Mouse (Mus musculus): ENCODE data around the gene Tgif1. TPM values are rescaled to one million over a fixed set of nuclear protein-coding genes. Genes with fewer than 3 reads are reported as not detected.

Gene Tgif1
- polyA plus RNA-seq, 1 experiment from 2014 or later, result 95.5 TPM

GRCm38 (mm10) chr17:70864645-70865044, 11.3 kb upstream of the Tgif1 start:
- Histone ChIP-seq H3K27me3 (no peaks in the 10 kb centered on the region), H3K9me3 (no peaks in the 10 kb centered on the region), H3K4me3 (no peak overlapping the region), H3K36me3 (0 out of 2 replicates have a peak, but pooled peaks cover 10% of the 10 kb centered on the region), H3K4me2 (no peak overlapping the region), H3K9ac (no peak overlapping the region), H3K4me1 (no peaks in the 10 kb centered on the region), H3K27ac (no peak overlapping the region)
- ATAC-seq (ENCODE audit: insufficient number of reproducible peaks, insufficient read depth, low FRiP score, low TSS enrichment, low read depth), result no peak
- WGBS, result 80% methylated on average over 3 of the region's 3 CpGs

- Histone ChIP-seq H3K9me3 (no peaks in the 10 kb centered on the region), H3K9ac (no peak overlapping the region), H3K4me2 (no peak overlapping the region), H3K4me1 (no peaks in the 10 kb centered on the region), H3K27ac (no peak overlapping the region), H3K36me3 (0 out of 2 replicates have a peak, but pooled peaks cover 10% of the 10 kb centered on the region), H3K4me3 (no peak overlapping the region), H3K27me3 (no peaks in the 10 kb centered on the region)
- 93% methylated on average over 8 of the region's 8 CpGs for WGBS
- ATAC-seq (ENCODE audit: insufficient number of reproducible peaks, insufficient read depth, low FRiP score, low TSS enrichment, low read depth), result no peak
Measured at GRCm38 (mm10) chr17:70864117-70864516, 10.8 kb upstream of the Tgif1 start.

DNA sequence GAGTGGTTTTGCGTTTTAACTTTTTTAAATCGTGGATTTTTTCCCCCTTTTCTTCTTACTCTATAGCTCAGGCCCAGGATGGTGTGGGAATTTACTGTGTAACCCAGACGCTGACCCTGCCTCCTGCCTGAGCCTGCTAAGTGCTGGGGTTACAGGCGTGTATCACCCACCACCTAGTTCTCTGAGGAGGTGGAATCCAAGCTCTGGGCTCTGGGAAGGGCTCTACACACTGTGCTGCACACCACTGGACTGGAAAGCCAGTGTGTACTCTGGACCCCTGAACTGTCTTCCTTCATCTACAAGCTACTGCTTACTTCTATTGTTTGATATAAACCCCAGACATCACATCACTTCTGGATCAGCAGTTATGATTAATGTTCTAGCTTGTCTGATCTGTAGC, 5.5 kb upstream of the Tgif1 start:
- H3K9me3 ChIP-seq, result no peaks in the 10 kb centered on the region
- WGBS, result 78% methylated on average over 4 of the region's 4 CpGs

DNA sequence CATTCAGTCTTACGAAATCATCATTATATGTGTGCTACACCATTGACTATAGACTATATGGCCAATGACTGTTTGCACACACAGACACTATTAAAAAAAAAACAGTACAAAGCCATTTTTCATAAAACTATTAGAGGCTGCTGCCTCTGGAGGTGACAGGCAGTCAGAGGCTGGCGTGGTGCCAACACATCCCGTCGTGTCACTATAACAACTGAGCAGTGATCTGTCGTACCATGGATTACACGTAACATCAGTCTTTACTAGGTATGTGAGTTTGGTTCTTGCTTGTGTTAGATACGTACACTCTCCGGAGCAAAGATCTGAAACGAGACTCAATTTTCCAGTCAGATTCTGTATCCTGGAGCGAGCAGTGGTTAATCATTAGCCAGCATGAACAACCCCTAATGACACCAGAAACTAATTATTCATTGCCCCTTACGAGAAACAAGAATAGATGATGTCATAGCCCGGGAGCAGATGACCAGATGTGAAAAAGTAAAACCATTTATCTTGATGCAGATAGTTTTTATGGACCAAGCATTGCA, 3.6 kb upstream of the Tgif1 start:
- peaks cover 10% of the 10 kb centered on the region; the same call in 1 of the 2 replicates for H3K4me1 ChIP-seq
- WGBS, result 76% methylated on average over 12 of the region's 12 CpGs
- no peak for ATAC-seq (ENCODE audit: insufficient number of reproducible peaks, insufficient read depth, low FRiP score, low TSS enrichment, low read depth)
- no peak overlapping the region for H3K9ac ChIP-seq
- H3K27ac ChIP-seq, result no peak overlapping the region
- H3K9me3 ChIP-seq, result no peaks in the 10 kb centered on the region
- no peaks in the 10 kb centered on the region for H3K27me3 ChIP-seq
- H3K4me2 ChIP-seq, result no peak overlapping the region
- H3K36me3 ChIP-seq, result 0 out of 2 replicates have a peak, but pooled peaks cover under 1% of the 10 kb centered on the region
- no peak overlapping the region for H3K4me3 ChIP-seq

More for the DNA sequence above, 5.5 kb upstream of the Tgif1 start:
- no peak for ATAC-seq (ENCODE audit: insufficient number of reproducible peaks, insufficient read depth, low FRiP score, low TSS enrichment, low read depth)
- Histone ChIP-seq H3K27me3 (no peaks in the 10 kb centered on the region), H3K4me1 (peaks cover 10% of the 10 kb centered on the region; the same call in 1 of the 2 replicates), H3K4me3 (no peak overlapping the region), H3K9ac (no peak overlapping the region), H3K4me2 (no peak overlapping the region), H3K36me3 (0 out of 2 replicates have a peak, but pooled peaks cover 8% of the 10 kb centered on the region), H3K27ac (no peak overlapping the region)

- WGBS, result 14% methylated on average over 6 of the region's 6 CpGs
- peak overlapping the region; percentile 76 for H3K4me3 ChIP-seq
- H3K9ac ChIP-seq, result peak overlapping the region; percentile 95
- H3K36me3 ChIP-seq, result no peaks in the 10 kb centered on the region
- H3K4me1 ChIP-seq, result peaks cover 10% of the 10 kb centered on the region; the same call in 1 of the 2 replicates
- H3K27me3 ChIP-seq, result no peaks in the 10 kb centered on the region
- peak overlapping the region; percentile 99 for H3K27ac ChIP-seq
- peak overlapping the region; percentile 89 for H3K4me2 ChIP-seq
- H3K9me3 ChIP-seq, result no peaks in the 10 kb centered on the region
- ATAC-seq (ENCODE audit: insufficient number of reproducible peaks, insufficient read depth, low FRiP score, low TSS enrichment, low read depth), result no peak
Measured at GRCm38 (mm10) chr17:70854021-70854420, 675 bp upstream of the Tgif1 start.

- ATAC-seq (ENCODE audit: insufficient number of reproducible peaks, insufficient read depth, low FRiP score, low TSS enrichment, low read depth), result peak; percentile 38; the same call in 1 of the 2 replicates
- Histone ChIP-seq H3K9me3 (no peaks in the 10 kb centered on the region), H3K27me3 (no peaks in the 10 kb centered on the region), H3K27ac (peak overlapping the region; percentile 99), H3K9ac (peak overlapping the region; percentile 95), H3K4me2 (peak overlapping the region; percentile 89), H3K36me3 (no peaks in the 10 kb centered on the region), H3K4me1 (peaks cover 10% of the 10 kb centered on the region; the same call in 1 of the 2 replicates), H3K4me3 (peak overlapping the region; percentile 76)
- WGBS, result under 1% methylated on average over 51 of the region's 51 CpGs
Measured at GRCm38 (mm10) chr17:70852686-70853386, 510 bp downstream of the Tgif1 start.

- Histone ChIP-seq H3K27ac (peak overlapping the region; percentile 99), H3K36me3 (no peaks in the 10 kb centered on the region), H3K4me1 (peaks cover 10% of the 10 kb centered on the region; the same call in 1 of the 2 replicates), H3K9me3 (no peaks in the 10 kb centered on the region), H3K27me3 (no peaks in the 10 kb centered on the region), H3K4me3 (peak overlapping the region; percentile 76), H3K4me2 (peak overlapping the region; percentile 89), H3K9ac (peak overlapping the region; percentile 95)
- WGBS, result under 1% methylated on average over 29 of the region's 29 CpGs
- no peak for ATAC-seq (ENCODE audit: insufficient number of reproducible peaks, insufficient read depth, low FRiP score, low TSS enrichment, low read depth)
Measured at GRCm38 (mm10) chr17:70852011-70852685, 1.2 kb downstream of the Tgif1 start.

DNA sequence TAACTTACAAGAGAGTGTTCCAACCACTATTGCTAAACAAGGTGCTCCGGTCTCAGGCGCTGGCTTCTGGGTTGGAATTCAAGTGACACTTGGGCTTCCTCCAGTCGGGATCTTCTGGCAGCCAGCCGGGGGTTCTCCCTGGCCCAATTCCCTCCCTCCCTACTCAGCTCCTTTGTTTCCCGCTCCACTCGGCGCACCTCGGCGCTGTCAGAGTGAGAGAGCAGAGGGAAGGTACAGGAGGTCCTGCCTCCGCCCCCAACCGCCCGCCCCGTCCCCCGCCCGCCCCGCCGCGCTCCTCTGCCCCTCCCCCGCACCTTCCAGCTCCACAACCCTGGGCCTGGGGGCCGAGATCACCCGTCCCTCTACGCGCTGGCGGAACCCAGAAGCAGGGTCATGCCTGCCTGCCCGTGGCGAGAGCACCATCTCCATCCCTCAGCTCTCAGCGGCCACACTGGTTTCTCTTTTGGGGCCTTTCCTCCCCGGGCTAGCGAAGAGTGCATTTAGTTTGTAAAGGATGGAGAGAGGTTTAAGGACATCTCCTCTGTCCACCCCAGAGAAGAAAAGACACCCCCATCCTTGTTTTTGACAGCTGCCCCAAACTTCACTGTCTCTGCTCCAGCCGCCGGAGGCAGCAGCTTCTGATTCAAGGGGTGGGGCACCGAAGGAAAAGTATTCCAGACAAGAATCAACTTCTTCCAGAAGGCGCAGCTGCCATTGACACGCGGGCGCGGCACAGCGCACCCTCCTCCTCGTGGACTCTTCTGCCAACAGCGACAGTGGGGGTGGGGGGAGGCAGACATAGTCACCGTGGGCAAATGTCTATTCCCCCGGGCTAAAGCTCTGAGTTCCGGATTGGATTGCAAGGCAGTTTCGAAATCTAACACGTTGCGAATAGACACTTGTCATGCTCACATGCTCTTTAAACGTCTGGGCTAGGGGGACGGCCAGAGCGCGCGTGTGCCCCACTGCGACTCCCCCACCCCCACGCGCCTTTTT, 2.1 kb downstream of the Tgif1 start:
- H3K27ac ChIP-seq, result peak overlapping the region; percentile 99
- H3K27me3 ChIP-seq, result no peaks in the 10 kb centered on the region
- peaks cover 13% of the 10 kb centered on the region for H3K4me1 ChIP-seq
- peak overlapping the region; percentile 95 for H3K9ac ChIP-seq
- ATAC-seq (ENCODE audit: insufficient number of reproducible peaks, insufficient read depth, low FRiP score, low TSS enrichment, low read depth), result peak; percentile 74
- H3K9me3 ChIP-seq, result no peaks in the 10 kb centered on the region
- under 1% methylated on average over 54 of the region's 54 CpGs for WGBS
- peak overlapping the region; percentile 89 for H3K4me2 ChIP-seq
- peak overlapping the region; percentile 76 for H3K4me3 ChIP-seq
- H3K36me3 ChIP-seq, result 0 out of 2 replicates have a peak, but pooled peaks cover under 1% of the 10 kb centered on the region

DNA sequence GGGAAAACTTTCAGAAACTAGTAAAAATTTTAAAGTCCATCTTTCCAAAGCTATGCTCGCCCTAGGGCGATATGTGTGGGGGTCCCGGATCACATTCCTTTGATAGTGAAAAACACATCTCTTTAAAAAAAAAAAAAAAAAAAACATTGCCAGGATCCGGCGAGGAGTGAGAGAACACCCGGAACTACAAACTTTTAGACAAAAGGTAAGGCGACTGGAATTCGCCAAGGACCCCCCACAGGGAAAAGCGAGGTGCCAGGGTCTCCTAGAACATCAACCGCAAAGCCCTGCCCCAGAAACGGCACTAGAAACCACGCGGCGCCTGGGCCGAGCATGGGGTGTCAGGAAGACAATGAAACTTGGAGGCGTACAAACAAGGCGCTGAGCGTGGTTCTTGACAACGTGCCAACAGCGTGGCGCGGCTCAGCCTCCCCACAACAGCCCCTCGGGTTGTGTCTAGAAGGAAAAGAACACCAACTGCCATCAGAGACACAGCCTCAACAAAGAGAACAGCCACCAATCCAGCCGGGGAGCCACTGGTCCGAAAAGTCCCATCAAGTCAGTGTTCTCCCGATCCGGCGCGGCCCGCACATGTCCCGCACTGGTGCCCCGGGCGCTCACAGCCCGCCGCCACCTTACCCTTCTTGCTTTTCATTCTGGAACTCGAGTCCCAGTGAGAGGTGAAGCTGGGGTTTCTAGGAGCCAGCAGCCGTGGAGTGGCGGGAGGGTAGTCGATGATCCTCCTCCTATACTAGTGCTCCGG, 2.9 kb downstream of the Tgif1 start:
- no peaks in the 10 kb centered on the region for H3K27me3 ChIP-seq
- peak overlapping the region; percentile 89 for H3K4me2 ChIP-seq
- ATAC-seq (ENCODE audit: insufficient number of reproducible peaks, insufficient read depth, low FRiP score, low TSS enrichment, low read depth), result 0 out of 2 replicates have a peak, but pooled peaks have one; percentile 2
- H3K4me3 ChIP-seq, result peak overlapping the region; percentile 76
- H3K4me1 ChIP-seq, result peaks cover 22% of the 10 kb centered on the region
- peak overlapping the region; percentile 99 for H3K27ac ChIP-seq
- under 1% methylated on average over 40 of the region's 40 CpGs for WGBS
- peak overlapping the region; percentile 95 for H3K9ac ChIP-seq
- no peaks in the 10 kb centered on the region for H3K9me3 ChIP-seq
- H3K36me3 ChIP-seq, result peaks cover 10% of the 10 kb centered on the region; the same call in 1 of the 2 replicates

Data from embryonic facial prominence, embryonic 13.5 days (tissue).